Mouse (Mus musculus): Measurements from ENCODE around the gene Ppil1. TPM values are rescaled to one million over a fixed set of nuclear protein-coding genes. Genes with fewer than 3 reads are reported as not detected.

The Ppil1 gene
- polyA plus RNA-seq, 1 experiment: 30.1 TPM

DNA sequence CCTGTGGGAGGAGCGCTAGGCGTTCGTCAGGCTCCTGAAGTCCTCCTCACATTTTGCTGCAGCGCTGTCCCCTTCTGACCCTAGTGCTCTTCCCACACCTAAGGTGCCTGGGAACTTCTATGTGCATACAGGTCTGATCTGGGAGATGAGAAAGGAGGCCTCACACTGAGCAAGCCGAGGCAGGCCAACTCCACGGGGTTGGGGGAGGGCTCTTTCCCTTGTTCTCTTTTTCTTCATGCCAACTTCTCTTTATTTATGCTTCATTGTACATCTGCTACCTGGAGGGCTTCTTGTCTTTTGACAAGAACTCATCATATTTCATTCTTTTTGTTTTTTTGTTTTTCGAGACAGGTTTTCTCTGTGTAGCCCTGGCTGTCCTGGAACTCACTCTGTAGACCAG, 27.8 kb upstream of the Ppil1 start:
- Histone ChIP-seq H3K4me2 (ENCODE audit: low read depth) (no peak overlapping the region), H3K4me3 (no peak overlapping the region), H3K79me2 (ENCODE audit: control insufficient read depth, insufficient read depth) (no peaks in the 10 kb centered on the region), H3ac (ENCODE audit: control insufficient read depth, insufficient read length) (no peak overlapping the region), H3K36me3 (ENCODE audit: control insufficient read depth, insufficient read depth) (no peaks in the 10 kb centered on the region), H3K27me3 (ENCODE audit: control insufficient read depth, insufficient read depth, insufficient read length) (no peaks in the 10 kb centered on the region)
- TF ChIP-seq TCF12 (IDR thresholded peaks at IDR 0.05; ENCODE audit: insufficient read depth, poor library complexity, severe bottlenecking): no peak
- TF ChIP-seq MYOD1 (IDR thresholded peaks at IDR 0.05; ENCODE audit: control insufficient read depth in 1 of 3, insufficient read length in 2 of 3, low read depth in 2 of 3): no peak
- TF ChIP-seq TCF3 (IDR thresholded peaks at IDR 0.05; ENCODE audit: insufficient read length, low read depth): no peak
- no peak for TF ChIP-seq REST (IDR thresholded peaks at IDR 0.05; ENCODE audit: insufficient read depth, insufficient read length)
- no peak for TF ChIP-seq MYOG (IDR thresholded peaks at IDR 0.05; ENCODE audit: control insufficient read depth in 1 of 3, insufficient read depth in 1 of 3, insufficient read length in 2 of 3, low read depth in 2 of 3)
- TF ChIP-seq POLR2A (IDR thresholded peaks at IDR 0.05; ENCODE audit: insufficient read length, low read depth): no peak
- TF ChIP-seq E2F4 (IDR thresholded peaks at IDR 0.05; ENCODE audit: insufficient read depth): no peak
- TF ChIP-seq POLR2AphosphoS2 (IDR thresholded peaks at IDR 0.05; ENCODE audit: insufficient read length, low read depth): no peak
- no peak for TF ChIP-seq CEBPB (IDR thresholded peaks at IDR 0.05; ENCODE audit: insufficient read depth, poor library complexity, severe bottlenecking)

DNA sequence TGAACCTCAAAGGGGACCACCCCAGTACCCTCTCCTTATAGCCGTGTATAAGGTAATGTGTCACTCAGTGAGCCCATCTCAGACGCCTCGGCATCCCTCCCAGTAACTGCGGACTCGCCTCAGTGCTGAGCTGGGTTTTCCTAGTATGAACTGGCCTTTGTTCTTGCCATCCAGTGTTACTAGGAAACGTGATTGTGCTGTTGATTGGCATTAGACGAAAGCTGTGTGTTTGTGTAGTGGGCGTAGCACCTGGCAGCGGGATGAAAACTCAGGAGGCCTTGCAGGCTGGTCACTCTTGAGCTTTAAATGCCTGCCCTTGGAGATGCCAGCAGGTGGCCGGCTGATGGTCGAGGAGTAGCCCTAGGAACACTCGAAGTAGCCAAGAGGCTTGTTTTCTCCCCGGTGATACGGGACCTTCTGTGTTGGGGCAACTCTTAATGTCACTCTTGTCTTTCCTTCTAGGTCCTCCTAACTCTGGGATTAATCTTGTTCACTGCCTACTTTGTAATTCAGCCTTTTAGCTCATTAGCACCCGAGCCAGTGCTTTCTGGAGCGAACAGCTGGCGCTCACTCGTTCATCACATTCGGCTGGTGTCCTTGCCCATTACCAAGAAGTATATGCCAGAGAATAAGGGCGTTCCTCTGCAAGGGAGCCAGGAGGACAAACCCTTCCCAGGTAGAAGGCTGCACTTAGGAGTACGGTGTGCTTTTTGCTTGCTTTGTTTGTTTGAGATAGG, 18.4 kb upstream of the Ppil1 start:
- Histone ChIP-seq H3K4me2 (ENCODE audit: low read depth) (no peak overlapping the region), H3K36me3 (ENCODE audit: control insufficient read depth, insufficient read depth) (no peaks in the 10 kb centered on the region), H3K27me3 (ENCODE audit: control insufficient read depth, insufficient read depth, insufficient read length) (no peaks in the 10 kb centered on the region), H3ac (ENCODE audit: control insufficient read depth, insufficient read length) (no peak overlapping the region), H3K4me3 (no peak overlapping the region), H3K79me2 (ENCODE audit: control insufficient read depth, insufficient read depth) (no peaks in the 10 kb centered on the region)
- TF ChIP-seq TCF3 (IDR thresholded peaks at IDR 0.05; ENCODE audit: insufficient read length, low read depth) (no peak), CEBPB (IDR thresholded peaks at IDR 0.05; ENCODE audit: insufficient read depth, poor library complexity, severe bottlenecking) (no peak), MYOD1 (IDR thresholded peaks at IDR 0.05; ENCODE audit: control insufficient read depth in 1 of 3, insufficient read length in 2 of 3, low read depth in 2 of 3) (no peak), SRF (IDR thresholded peaks at IDR 0.05; ENCODE audit: control insufficient read depth, insufficient read length, low read depth) (no peak), POLR2AphosphoS2 (IDR thresholded peaks at IDR 0.05; ENCODE audit: insufficient read length, low read depth) (no peak), TCF12 (IDR thresholded peaks at IDR 0.05; ENCODE audit: insufficient read depth, poor library complexity, severe bottlenecking) (no peak), USF1 (IDR thresholded peaks at IDR 0.05; ENCODE audit: low read depth) (no peak), MYOG (IDR thresholded peaks at IDR 0.05; ENCODE audit: control insufficient read depth in 1 of 3, insufficient read depth in 1 of 3, insufficient read length in 2 of 3, low read depth in 2 of 3) (no peak), POLR2A (IDR thresholded peaks at IDR 0.05; ENCODE audit: insufficient read length, low read depth) (no peak), REST (IDR thresholded peaks at IDR 0.05; ENCODE audit: insufficient read depth, insufficient read length) (no peak), MAX (IDR thresholded peaks at IDR 0.05; ENCODE audit: low read depth) (no peak), E2F4 (IDR thresholded peaks at IDR 0.05; ENCODE audit: insufficient read depth) (no peak)

DNA sequence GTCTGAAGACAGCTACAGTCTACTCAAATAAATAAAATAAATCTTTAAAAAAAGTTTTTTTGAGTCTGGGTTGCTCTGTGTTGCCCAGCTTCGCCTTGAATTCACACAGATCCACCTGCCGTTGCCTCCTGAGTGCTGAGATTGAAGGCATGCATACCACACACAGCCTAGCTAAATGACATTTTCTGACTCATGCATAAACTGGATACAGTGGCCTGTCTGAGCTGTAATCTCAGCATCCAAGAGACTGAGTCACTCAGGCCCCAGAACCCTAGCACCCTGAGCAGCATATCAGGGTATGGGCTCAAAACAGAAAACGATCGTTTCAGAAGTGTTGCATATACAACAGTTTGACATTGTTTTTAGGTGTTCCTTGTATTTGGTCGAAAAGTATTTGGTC, 17.6 kb upstream of the Ppil1 start:
- no peak overlapping the region for H3K4me3 ChIP-seq
- H3K27me3 ChIP-seq (ENCODE audit: control insufficient read depth, insufficient read depth, insufficient read length): no peaks in the 10 kb centered on the region
- no peak overlapping the region for H3K4me2 ChIP-seq (ENCODE audit: low read depth)
- no peaks in the 10 kb centered on the region for H3K79me2 ChIP-seq (ENCODE audit: control insufficient read depth, insufficient read depth)
- TF ChIP-seq MYOG (IDR thresholded peaks at IDR 0.05; ENCODE audit: control insufficient read depth in 1 of 3, insufficient read depth in 1 of 3, insufficient read length in 2 of 3, low read depth in 2 of 3) (no peak), CEBPB (IDR thresholded peaks at IDR 0.05; ENCODE audit: insufficient read depth, poor library complexity, severe bottlenecking) (no peak), POLR2A (IDR thresholded peaks at IDR 0.05; ENCODE audit: insufficient read length, low read depth) (no peak), TCF3 (IDR thresholded peaks at IDR 0.05; ENCODE audit: insufficient read length, low read depth) (no peak), REST (IDR thresholded peaks at IDR 0.05; ENCODE audit: insufficient read depth, insufficient read length) (no peak), MYOD1 (IDR thresholded peaks at IDR 0.05; ENCODE audit: control insufficient read depth in 1 of 3, insufficient read length in 2 of 3, low read depth in 2 of 3) (no peak), TCF12 (IDR thresholded peaks at IDR 0.05; ENCODE audit: insufficient read depth, poor library complexity, severe bottlenecking) (no peak), SRF (IDR thresholded peaks at IDR 0.05; ENCODE audit: control insufficient read depth, insufficient read length, low read depth) (no peak), MAX (IDR thresholded peaks at IDR 0.05; ENCODE audit: low read depth) (no peak), POLR2AphosphoS2 (IDR thresholded peaks at IDR 0.05; ENCODE audit: insufficient read length, low read depth) (no peak)
- no peaks in the 10 kb centered on the region for H3K36me3 ChIP-seq (ENCODE audit: control insufficient read depth, insufficient read depth)
- H3ac ChIP-seq (ENCODE audit: control insufficient read depth, insufficient read length): no peak overlapping the region

DNA sequence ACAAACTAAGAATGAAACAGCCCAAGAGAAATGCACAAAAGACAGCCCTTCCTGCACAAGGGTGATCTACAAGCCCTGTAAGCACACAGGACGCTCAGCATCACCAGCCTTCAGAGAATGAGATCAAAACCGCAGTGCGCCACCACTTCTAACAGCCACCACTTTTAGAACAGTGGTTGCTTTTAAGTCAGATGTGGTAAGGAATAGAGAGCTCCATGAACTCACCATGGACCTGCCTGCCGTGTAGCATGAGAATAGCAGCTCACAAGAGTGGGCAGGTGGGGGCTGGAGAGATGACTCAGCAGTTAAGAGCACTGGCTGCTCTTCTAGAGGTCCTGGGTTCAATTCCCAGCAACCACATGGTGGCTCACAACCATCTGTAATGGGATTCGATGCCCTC, 16.4 kb upstream of the Ppil1 start:
- TF ChIP-seq E2F4 (IDR thresholded peaks at IDR 0.05; ENCODE audit: insufficient read depth) (no peak), REST (IDR thresholded peaks at IDR 0.05; ENCODE audit: insufficient read depth, insufficient read length) (no peak), CEBPB (IDR thresholded peaks at IDR 0.05; ENCODE audit: insufficient read depth, poor library complexity, severe bottlenecking) (no peak)
- Histone ChIP-seq H3K79me2 (ENCODE audit: control insufficient read depth, insufficient read depth) (peaks cover 5% of the 10 kb centered on the region), H3K4me3 (no peak overlapping the region), H3K4me2 (ENCODE audit: low read depth) (no peak overlapping the region), H3K36me3 (ENCODE audit: control insufficient read depth, insufficient read depth) (no peaks in the 10 kb centered on the region), H3K27me3 (ENCODE audit: control insufficient read depth, insufficient read depth, insufficient read length) (no peaks in the 10 kb centered on the region), H3ac (ENCODE audit: control insufficient read depth, insufficient read length) (no peak overlapping the region)

DNA sequence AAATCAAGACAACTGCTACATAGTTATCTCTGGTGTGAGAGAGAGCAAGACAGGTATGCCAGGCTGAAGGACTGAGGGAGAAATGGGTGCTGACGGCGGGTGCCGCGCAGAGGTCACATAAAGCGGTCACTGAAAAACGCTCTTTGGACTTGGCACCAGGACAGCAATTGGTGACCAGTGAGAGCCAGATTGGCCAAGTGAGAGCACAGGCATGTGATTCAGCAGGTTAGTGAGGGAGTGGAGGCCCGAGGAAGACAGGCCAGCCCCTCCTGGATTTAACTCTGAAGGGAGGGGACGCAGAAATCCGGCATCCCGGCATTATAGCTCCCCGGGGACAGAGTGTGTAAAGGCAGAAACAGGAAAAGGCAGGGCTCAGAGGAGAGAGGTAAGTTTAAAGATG, 9.9 kb upstream of the Ppil1 start:
- Histone ChIP-seq H3K79me2 (ENCODE audit: control insufficient read depth, insufficient read depth) (peaks cover 52% of the 10 kb centered on the region), H3K36me3 (ENCODE audit: control insufficient read depth, insufficient read depth) (no peaks in the 10 kb centered on the region), H3ac (ENCODE audit: control insufficient read depth, insufficient read length) (no peak overlapping the region), H3K4me2 (ENCODE audit: low read depth) (no peak overlapping the region), H3K4me3 (no peak overlapping the region), H3K27me3 (ENCODE audit: control insufficient read depth, insufficient read depth, insufficient read length) (no peaks in the 10 kb centered on the region)
- TF ChIP-seq MYOG (IDR thresholded peaks at IDR 0.05; ENCODE audit: control insufficient read depth in 1 of 3, insufficient read depth in 1 of 3, insufficient read length in 2 of 3, low read depth in 2 of 3) (no peak), POLR2A (IDR thresholded peaks at IDR 0.05; ENCODE audit: insufficient read length, low read depth) (no peak), MAX (IDR thresholded peaks at IDR 0.05; ENCODE audit: low read depth) (no peak), E2F4 (IDR thresholded peaks at IDR 0.05; ENCODE audit: insufficient read depth) (no peak), SRF (IDR thresholded peaks at IDR 0.05; ENCODE audit: control insufficient read depth, insufficient read length, low read depth) (no peak), TCF3 (IDR thresholded peaks at IDR 0.05; ENCODE audit: insufficient read length, low read depth) (no peak), CEBPB (IDR thresholded peaks at IDR 0.05; ENCODE audit: insufficient read depth, poor library complexity, severe bottlenecking) (no peak), REST (IDR thresholded peaks at IDR 0.05; ENCODE audit: insufficient read depth, insufficient read length) (no peak), USF1 (IDR thresholded peaks at IDR 0.05; ENCODE audit: low read depth) (no peak), POLR2AphosphoS2 (IDR thresholded peaks at IDR 0.05; ENCODE audit: insufficient read length, low read depth) (no peak), TCF12 (IDR thresholded peaks at IDR 0.05; ENCODE audit: insufficient read depth, poor library complexity, severe bottlenecking) (no peak)

Measured in myocyte (in vitro differentiated cells).